Mouse (Mus musculus) kidney, adult 2 months (tissue): Measurements from ENCODE around the gene Carmil3.

Experiments used
- CTCF ChIP-seq: fragments of 200-500 bp; conservative IDR thresholded peaks from 2 replicates; pipeline ENCODE4 v1.5.1; 2011; ENCODE audit warnings: low read depth, mild to moderate bottlenecking, control low read depth, low read length, moderate library complexity, mixed read lengths; ENCODE audit not compliant: insufficient read depth, insufficient read length
- POLR2A ChIP-seq: fragments of 200-500 bp; IDR thresholded peaks from one replicate; pipeline ENCODE4 v1.6.1; 2011; ENCODE audit warnings: low read depth, low read length, control low read depth

- no peak for TF ChIP-seq CTCF
- no peak for TF ChIP-seq POLR2A
Measured at GRCm38 (mm10) chr14:55519604-55520003, 29.2 kb downstream of the Carmil3 start.
